Comparison of ENCODE assay signal across 8 mouse cellular contexts in the genomic region with DNA sequence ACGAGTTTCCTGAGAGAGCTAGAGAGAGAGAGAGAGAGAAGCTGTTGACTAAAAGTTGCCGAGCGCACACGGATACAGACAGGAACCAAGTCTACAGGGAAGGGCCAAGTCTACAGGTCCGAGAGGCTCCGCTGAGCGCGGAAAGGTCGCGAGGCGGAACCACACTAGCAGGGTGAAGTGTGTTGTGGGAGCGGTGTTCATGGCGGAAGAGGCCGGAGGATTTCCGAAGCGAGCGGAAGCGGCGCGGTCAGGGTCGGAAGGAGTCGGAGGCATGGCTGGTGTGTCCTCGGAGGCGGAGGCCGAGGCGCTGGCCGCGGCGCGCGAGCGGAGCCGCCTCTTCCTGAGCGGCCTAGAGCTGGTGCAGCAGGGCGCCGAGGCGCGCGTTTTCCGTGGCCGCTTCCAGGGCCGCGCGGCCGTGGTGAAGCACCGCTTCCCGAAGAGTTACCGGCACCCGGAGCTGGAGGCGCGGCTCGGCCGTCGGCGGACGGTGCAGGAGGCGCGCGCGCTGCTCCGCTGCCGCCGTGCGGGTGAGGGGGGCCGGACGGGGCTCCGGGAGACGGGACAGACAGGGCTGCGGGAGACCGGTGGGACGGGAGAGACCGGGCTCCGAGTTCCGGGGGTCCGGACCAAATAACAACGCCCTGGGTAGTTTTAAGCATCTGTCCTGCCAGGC. TPM values are rescaled to one million over a fixed set of nuclear protein-coding genes. Genes with fewer than 3 reads are reported as not detected.
A peak's percentile ranks its signal among the peaks of the same experiment; 100 is the strongest.
DNase-seq lines count a peak whose midpoint lies in the region; ATAC-seq lines count a peak whose summit lies in the region.
"Not testable (repeated sequence)": the region's sequence is repeated elsewhere in the genome, so short reads cannot be mapped to it uniquely, and the experiment has no call there.

No protein-coding gene starts in this region.

- intact Hi-C loops in left cerebral cortex, postnatal 25 days (cut with DNase I): not testable (repeated sequence)

- DNase-seq in adipocyte (ENCODE audit: low spot score): peak; percentile 87
- peak; percentile 90 for DNase-seq in embryo, embryonic 10 days (ENCODE audit: low spot score)
- peak; percentile 81 for DNase-seq in gastrocnemius, postnatal 10 days
- DNase-seq in left cerebral cortex, postnatal 25 days (ENCODE audit: low spot score in 2 of 2): peak; percentile 79 to 88
- peak; percentile 76 for DNase-seq in mesoderm, embryonic 11.5 days (ENCODE audit: low read depth, low spot score)
- DNase-seq in right cerebral cortex, postnatal 36 days (ENCODE audit: low spot score in 2 of 2): peak; percentile 69 to 78
- peak; percentile 82 to 85 for DNase-seq in urinary bladder, postnatal 4 days (ENCODE audit: low spot score in 2 of 2)

- ATAC-seq in inflammation-experienced regulatory T-cells, adult 6 months: peak; percentile 89

RNA-seq across cellular contexts. Expression of a gene that starts 1.3 kb away (rescaled TPM):
- total RNA-seq in gastrocnemius, postnatal 10 days (2021): 1 to 10 TPM; 3.4 to 4.1 TPM
- polyA plus RNA-seq in inflammation-experienced regulatory T-cells, adult 6 months (2017; shearing (Covaris generic)): under 1 TPM; 0.11 to 0.83 (median 0.44) TPM
- total RNA-seq in left cerebral cortex, postnatal 25 days (2021): 1 to 10 TPM; 7.2 to 7.7 TPM

RNA-seq across cellular contexts. Expression of a gene that starts 11.7 kb away (rescaled TPM):
- 10 to 100 TPM; 18.8 to 22.8 TPM for total RNA-seq in gastrocnemius, postnatal 10 days (2021)
- 1 to 10 TPM; 2.4 to 4.2 (median 3.6) TPM for polyA plus RNA-seq in inflammation-experienced regulatory T-cells, adult 6 months (2017; shearing (Covaris generic))
- 10 to 100 TPM; 52.7 to 54.6 TPM for total RNA-seq in left cerebral cortex, postnatal 25 days (2021)

Comparison
In these comparisons a context has a peak if more than half of its experiments do, and no peak if none do; other contexts are left out.
1. Peak in every context shown above with its lines: DNase-seq and ATAC-seq.